14 mouse cellular contexts compared by ENCODE assay signal in genomic region chr17:65683731-65684130, GRCm38 (mm10). TPM values are rescaled to one million over a fixed set of nuclear protein-coding genes. Genes with fewer than 3 reads are reported as not detected.
DNase-seq lines count a peak whose midpoint lies in the region; ATAC-seq and TF ChIP-seq lines count a peak whose summit lies in the region.
"Had no signal": no experiment of that assay in that cellular context is flagged by ENCODE, and none has a peak within 500 bp of the region (broad histone marks: within the 10 kb centered on the region; RNA-seq: fewer than 3 reads in every experiment).

No protein-coding gene starts in this region.

- H3K4me3 ChIP-seq in forebrain, postnatal 0 days (ENCODE audit: low read depth, low read length), result no peak overlapping the region
- H3K4me3 ChIP-seq in forebrain, embryonic 11.5 days (ENCODE audit: low read depth, low read length), result no peak overlapping the region
- H3K4me3 ChIP-seq in lung, adult 2 months (replicated peaks; ENCODE audit: extremely low read depth, low read depth, low read length), result no peak overlapping the region
- H3K4me3 ChIP-seq: forebrain, embryonic 12.5 days; megakaryocyte, embryonic 14.5 days had no signal

- H3K9me3 ChIP-seq in forebrain, postnatal 0 days (ENCODE audit: low read length), result no peaks in the 10 kb centered on the region
- H3K9me3 ChIP-seq in forebrain, embryonic 11.5 days (ENCODE audit: control insufficient read depth, low read length), result no peaks in the 10 kb centered on the region
- H3K9me3 ChIP-seq: forebrain, embryonic 12.5 days; megakaryocyte, embryonic 14.5 days had no signal

- H3K9ac ChIP-seq in forebrain, postnatal 0 days, result no peak overlapping the region
- H3K9ac ChIP-seq in forebrain, embryonic 11.5 days (ENCODE audit: low read length), result no peak overlapping the region
- H3K9ac ChIP-seq: forebrain, embryonic 12.5 days had no signal

- H3K36me3 ChIP-seq in forebrain, postnatal 0 days (ENCODE audit: insufficient read depth), result no peaks in the 10 kb centered on the region
- H3K36me3 ChIP-seq in forebrain, embryonic 11.5 days (ENCODE audit: control insufficient read depth, insufficient read depth, low read length), result no peaks in the 10 kb centered on the region
- H3K36me3 ChIP-seq: forebrain, embryonic 12.5 days had no signal

- peak; percentile 81 for ATAC-seq in forebrain, postnatal 0 days
- ATAC-seq in forebrain, embryonic 11.5 days (replicated peaks; ENCODE audit: low FRiP score), result no peak
- ATAC-seq: inflammation-experienced regulatory T-cells, adult 6 months had no signal

- WGBS in forebrain, postnatal 0 days, result 74% methylated on average over 2 of the region's 2 CpGs
- 86% methylated on average over 2 of the region's 2 CpGs for WGBS in forebrain, embryonic 11.5 days
- 65% methylated on average over 2 of the region's 2 CpGs for WGBS in lung, adult 2 months

- TF ChIP-seq CTCF in forebrain, postnatal 0 days (IDR thresholded peaks at IDR 0.05; ENCODE audit: low read depth), result no peak
- no peak for TF ChIP-seq CTCF in lung, adult 2 months (IDR thresholded peaks at IDR 0.05; ENCODE audit: insufficient read depth, low read length)

- TF ChIP-seq POLR2A in lung, adult 2 months (IDR thresholded peaks at IDR 0.05; ENCODE audit: borderline replicate concordance, extremely low read depth, low read depth, low read length), result no peak

- intact Hi-C loops in heart, postnatal 10 days (cut with DNase I), result no loop called here

- no peaks in the 10 kb centered on the region for H3K27me3 ChIP-seq in forebrain, postnatal 0 days (ENCODE audit: insufficient read depth, low read length)
- H3K27me3 ChIP-seq in forebrain, embryonic 11.5 days (ENCODE audit: control insufficient read depth, insufficient read depth, low read length), result no peaks in the 10 kb centered on the region
- H3K27me3 ChIP-seq: forebrain, embryonic 12.5 days; megakaryocyte, embryonic 14.5 days had no signal

- H3K4me1 ChIP-seq in forebrain, postnatal 0 days (ENCODE audit: insufficient read depth), result no peaks in the 10 kb centered on the region
- no peaks in the 10 kb centered on the region for H3K4me1 ChIP-seq in forebrain, embryonic 11.5 days (replicated peaks; ENCODE audit: control insufficient read depth, insufficient read depth, low read length)
- H3K4me1 ChIP-seq in lung, adult 2 months (ENCODE audit: control insufficient read depth, insufficient read depth, low read length), result 0 out of 2 replicates have a peak, but pooled peaks cover 3% of the 10 kb centered on the region

- DNase-seq in forebrain, postnatal 0 days, result peak; percentile 24
- DNase-seq in forebrain, embryonic 11.5 days (ENCODE audit: low spot score), result no peak
- DNase-seq in lung, postnatal 10 days, result peak; percentile 41
- DNase-seq in lung, adult 2 months, result no peak
- peak; percentile 82 to 86 for DNase-seq in cerebellum, postnatal 25 days
- DNase-seq in heart, postnatal 10 days, result peak; percentile 75 to 76
- DNase-seq in neural tube, embryonic 10.5 days (ENCODE audit: extremely low spot score, low spot score), result no peak
- no peak for DNase-seq in urinary bladder, adult 18-20 months (ENCODE audit: low spot score in 2 of 2)
- DNase-seq: adrenal gland, postnatal 36 days had no signal

- H3K27ac ChIP-seq in forebrain, postnatal 0 days (ENCODE audit: low read depth, low read length), result 0 out of 2 replicates have a peak overlapping the region, but pooled peaks have one; percentile 40
- H3K27ac ChIP-seq in forebrain, embryonic 11.5 days (ENCODE audit: low read depth, low read length), result no peak overlapping the region
- H3K27ac ChIP-seq: forebrain, embryonic 12.5 days had no signal

- H3K4me2 ChIP-seq in forebrain, postnatal 0 days (ENCODE audit: low read depth), result no peak overlapping the region
- no peak overlapping the region for H3K4me2 ChIP-seq in forebrain, embryonic 11.5 days (ENCODE audit: low read depth, low read length, severe bottlenecking)
- H3K4me2 ChIP-seq: forebrain, embryonic 12.5 days; liver, embryonic 11.5 days had no signal

RNA-seq across cellular contexts. Expression of gene Txndc2, which starts 41.8 kb away (rescaled TPM):
- 0.19 TPM in 1 of 2 replicates, not detected in the other for total RNA-seq in forebrain, postnatal 0 days (2014; rRNA removed)
- polyA plus RNA-seq in forebrain, postnatal 0 days (2015; fragmentation: Nextera tagmentation; extraction: Ambion mirVana), result not detected in 2 replicates
- polyA plus RNA-seq in forebrain, embryonic 11.5 days (2014; fragmentation: Nextera tagmentation; extraction: Ambion mirVana), result 0.24 and 0.39 TPM in 2 replicates
- polyA plus RNA-seq in lung, adult 2 months (2012; rRNA removed), result 0.06 and 0.09 TPM in 2 replicates
- under 1 TPM; 0.15 to 0.19 TPM for total RNA-seq in heart, postnatal 10 days (2021)
- total RNA-seq: MEL had no signal
- polyA plus RNA-seq: inflammation-experienced regulatory T-cells, adult 6 months; liver, embryonic 11.5 days had no signal

Comparison
In these comparisons a context has a peak if more than half of its experiments do, and no peak if none do; other contexts are left out.
1. DNase-seq: peak in forebrain, postnatal 0 days (single experiment), lung, postnatal 10 days (single experiment), cerebellum, postnatal 25 days (2 of 2) and heart, postnatal 10 days (2 of 2); none in forebrain, embryonic 11.5 days (single experiment), lung, adult 2 months (single experiment), neural tube, embryonic 10.5 days (single experiment) and urinary bladder, adult 18-20 months (0 of 2).